Mouse (Mus musculus) C2C12 (cell line): ENCODE results near the gene Kif19a. TPM values are rescaled to one million over a fixed set of nuclear protein-coding genes. Genes with fewer than 3 reads are reported as not detected.

Experiments used
- H3K27me3 ChIP-seq: one replicate; pipeline ENCODE4 v1.6.1; 2011; ENCODE audit not compliant: control insufficient read depth, insufficient read depth, insufficient read length
- H3K36me3 ChIP-seq: one replicate; pipeline ENCODE4 v1.6.1; 2011; ENCODE audit not compliant: control insufficient read depth, insufficient read depth
- H3K4me3 ChIP-seq: one replicate; pipeline ENCODE4 v1.5.1; 2011; ENCODE audit warnings: mild to moderate bottlenecking, control low read depth; ENCODE audit not compliant: poor library complexity, insufficient read depth, severe bottlenecking
- H3K79me2 ChIP-seq: one replicate; pipeline ENCODE4 v1.6.1; 2011; ENCODE audit not compliant: control insufficient read depth, insufficient read depth
- H3K79me3 ChIP-seq: one replicate; pipeline ENCODE4 v1.6.1; 2011; ENCODE audit warnings: low read depth, control low read depth
- H3ac ChIP-seq: one replicate; pipeline ENCODE3; 2011; ENCODE audit warnings: low read depth; ENCODE audit not compliant: control insufficient read depth, insufficient read length
- CEBPB ChIP-seq: IDR thresholded peaks from one replicate; pipeline ENCODE4 v1.6.1; 2011; ENCODE audit warnings: low read depth, mild to moderate bottlenecking, control low read depth, moderate library complexity
- CTCF ChIP-seq: IDR thresholded peaks from one replicate; pipeline ENCODE4 v1.5.1; 2011; ENCODE audit not compliant: control insufficient read depth, insufficient read depth, insufficient read length
- FOSL1 ChIP-seq: IDR thresholded peaks from one replicate; pipeline ENCODE4 v1.8.0; 2011; ENCODE audit warnings: mild to moderate bottlenecking, low read length; ENCODE audit not compliant: poor library complexity, insufficient read depth, severe bottlenecking
- MAX ChIP-seq: IDR thresholded peaks from one replicate; pipeline ENCODE4 v1.6.1; 2011; ENCODE audit warnings: mild to moderate bottlenecking, control low read depth
- MYOD1 ChIP-seq: IDR thresholded peaks from one replicate; pipeline ENCODE4 v1.6.1; 2011; ENCODE audit warnings: low read depth; ENCODE audit not compliant: control insufficient read depth, insufficient read length
- MYOG ChIP-seq: IDR thresholded peaks from one replicate; pipeline ENCODE4 v1.6.1; 2011; ENCODE audit not compliant: control insufficient read depth, insufficient read length; ENCODE audit errors: extremely low read depth
- USF1 ChIP-seq: IDR thresholded peaks from one replicate; pipeline ENCODE4 v1.6.1; 2011; ENCODE audit warnings: low read depth, mild to moderate bottlenecking, control low read depth, moderate library complexity
- polyA plus RNA-seq: library from polyadenylated mRNA; unstranded; fragments of >200 nt; fragmentation: generic; extraction: Trizol; gene quantifications from one replicate; pipeline ENCODE4 v1.2.1, GENCODE M21; 2012; ENCODE audit warnings: missing spikeins

Gene Kif19a
- polyA plus RNA-seq, 1 experiment: 0.25 TPM

DNA sequence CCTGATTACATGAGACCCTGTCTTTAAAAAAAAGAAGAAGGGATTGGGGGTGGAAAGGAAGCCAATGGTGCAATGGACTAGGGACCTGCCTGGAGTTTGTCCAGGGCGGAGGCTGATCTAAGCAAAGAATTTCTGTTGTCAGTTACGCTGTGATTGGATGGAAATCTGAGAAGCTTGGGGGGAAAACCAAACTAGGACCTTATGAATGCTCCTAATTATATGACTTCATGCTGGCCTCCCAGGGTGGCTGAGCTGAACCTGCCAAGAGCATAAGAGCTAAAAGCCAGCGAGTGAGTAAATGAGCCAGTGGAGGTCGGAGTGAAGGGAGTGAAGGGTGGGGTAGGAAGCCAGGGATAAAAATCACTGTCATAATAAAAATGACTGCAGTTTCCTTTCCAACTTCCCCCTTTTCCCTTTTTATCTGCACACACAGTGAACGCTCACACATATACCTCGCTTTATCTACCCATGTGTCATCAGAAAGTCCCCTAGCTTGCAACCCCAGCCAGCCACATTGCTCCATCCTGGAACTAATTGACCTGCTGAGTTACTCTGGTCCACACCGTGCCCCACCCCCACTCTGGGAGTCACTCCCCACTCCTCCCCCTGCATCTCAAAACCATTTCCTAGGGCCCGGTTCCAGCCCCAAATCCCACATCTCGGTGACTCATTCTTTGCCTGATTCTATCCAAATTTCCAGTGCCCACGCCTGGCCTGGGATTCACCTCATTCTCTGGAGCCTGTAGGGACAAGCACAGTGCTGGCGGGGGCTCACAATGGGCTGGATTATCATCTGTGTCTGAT, 40.2 kb upstream of the Kif19a start:
- no peaks in the 10 kb centered on the region for H3K79me2 ChIP-seq
- no peaks in the 10 kb centered on the region for H3K27me3 ChIP-seq
- no peaks in the 10 kb centered on the region for H3K36me3 ChIP-seq

DNA sequence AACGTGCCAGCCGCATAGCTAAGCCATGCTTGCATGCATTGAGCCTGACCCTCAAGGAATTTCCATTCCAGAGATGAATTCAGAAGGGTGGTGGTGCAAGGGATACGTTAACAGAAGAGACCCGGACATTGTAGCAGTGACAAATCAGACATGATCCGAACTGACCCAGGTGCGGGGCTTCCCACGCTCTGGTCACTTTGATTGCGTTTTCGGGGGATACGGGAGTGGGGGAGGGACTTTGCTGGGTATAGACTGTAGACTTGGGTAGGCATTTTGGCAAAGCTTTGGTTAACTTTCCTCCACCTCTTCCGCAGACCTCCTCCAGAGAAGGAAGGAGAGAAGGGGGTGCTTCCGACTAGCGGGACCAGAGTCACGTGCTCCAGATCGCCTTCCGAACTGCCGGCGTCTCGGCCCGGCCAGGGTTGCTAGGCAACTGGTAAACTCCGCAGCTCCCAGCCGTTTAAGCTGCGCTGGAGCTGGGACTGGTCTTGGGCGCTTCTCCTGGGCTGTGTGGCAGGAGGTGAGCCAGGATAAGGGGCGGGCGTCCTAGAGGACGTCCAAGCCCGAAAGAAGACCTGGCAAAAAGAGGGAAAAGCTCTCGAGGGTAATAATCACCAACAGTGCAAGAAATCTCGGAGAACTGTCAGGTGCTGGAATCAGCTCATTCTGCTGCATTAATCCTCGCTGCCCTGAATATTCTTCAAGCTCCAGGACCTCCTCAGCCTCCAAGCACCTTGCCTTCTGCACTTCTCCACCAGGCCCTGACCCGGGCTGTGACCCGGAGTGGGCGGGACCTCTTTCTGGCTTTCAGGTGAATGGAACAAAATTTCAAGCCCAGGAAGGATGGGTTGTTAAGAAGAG, 38.0 kb upstream of the Kif19a start, which contains the start of gene Dnaic2:
Gene Dnaic2, plus strand, starts transcription at position 444 of the 861 bp plus-strand sequence.
- Histone ChIP-seq H3K79me3 (no peaks in the 10 kb centered on the region), H3K36me3 (no peaks in the 10 kb centered on the region), H3K4me3 (no peak within 1 kb of the TSS), H3K27me3 (no peaks in the 10 kb centered on the region), H3ac (no peak within 1 kb of the TSS), H3K79me2 (no peaks in the 10 kb centered on the region)
- TF ChIP-seq MYOD1 (no peak), CTCF (no peak), MAX (no peak), MYOG (no peak), USF1 (no peak), FOSL1 (no peak), CEBPB (no peak)

More for the DNA sequence above, 40.2 kb upstream of the Kif19a start:
- Histone ChIP-seq H3ac (no peak overlapping the region), H3K4me3 (no peak overlapping the region), H3K79me3 (no peaks in the 10 kb centered on the region)
- TF ChIP-seq CEBPB (peak; percentile 43), USF1 (no peak), CTCF (no peak)

DNA sequence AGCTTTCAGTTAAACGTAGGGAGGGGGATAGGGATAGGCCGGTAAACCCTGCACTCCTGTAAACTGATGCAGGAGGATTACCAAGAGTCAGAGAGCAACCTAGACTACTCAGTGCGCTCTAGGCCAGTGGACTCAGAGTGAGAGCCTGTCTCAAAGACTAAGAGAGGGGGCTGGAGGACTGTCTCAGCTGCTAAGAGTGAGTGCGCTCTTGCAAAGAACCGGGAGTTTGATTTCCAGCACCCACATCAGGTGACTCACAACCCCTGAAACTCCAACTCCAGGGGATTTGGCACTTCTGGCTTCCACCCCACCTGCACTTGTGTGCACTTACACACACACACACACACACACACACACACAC, 37.4 kb upstream of the Kif19a start:
- Histone ChIP-seq H3K4me3 (no peak overlapping the region), H3K79me3 (no peaks in the 10 kb centered on the region), H3K79me2 (no peaks in the 10 kb centered on the region), H3K27me3 (no peaks in the 10 kb centered on the region), H3K36me3 (no peaks in the 10 kb centered on the region), H3ac (no peak overlapping the region)
- TF ChIP-seq USF1: no peak
- TF ChIP-seq CEBPB: no peak
- no peak for TF ChIP-seq MYOD1
- no peak for TF ChIP-seq CTCF
- TF ChIP-seq MAX: no peak
- TF ChIP-seq MYOG: no peak
- TF ChIP-seq FOSL1: no peak

DNA sequence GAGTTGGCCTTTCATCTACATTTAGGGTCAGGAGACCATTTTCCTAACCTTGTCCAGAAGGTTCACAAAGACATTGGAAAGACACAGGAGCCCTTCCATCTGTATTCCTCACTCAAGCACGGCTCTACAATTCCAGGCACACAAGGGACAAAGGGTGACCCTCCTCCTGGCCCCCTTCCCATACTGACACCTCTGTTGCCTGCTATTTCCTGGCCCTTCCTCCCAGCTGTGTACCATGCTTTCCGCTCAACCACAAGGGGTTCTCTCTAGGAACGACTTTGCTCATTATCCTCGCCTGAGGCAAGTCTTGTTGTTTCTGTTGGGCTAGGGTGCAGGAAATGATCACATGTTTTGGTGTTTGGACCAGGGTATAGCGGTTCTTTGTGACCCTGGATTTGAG, 36.9 kb upstream of the Kif19a start:
- TF ChIP-seq MYOD1 (no peak), MAX (no peak), CTCF (no peak), USF1 (no peak), CEBPB (no peak), MYOG (no peak), FOSL1 (no peak)
- Histone ChIP-seq H3K79me3 (no peaks in the 10 kb centered on the region), H3K27me3 (no peaks in the 10 kb centered on the region), H3ac (no peak overlapping the region), H3K79me2 (no peaks in the 10 kb centered on the region), H3K4me3 (no peak overlapping the region), H3K36me3 (no peaks in the 10 kb centered on the region)

DNA sequence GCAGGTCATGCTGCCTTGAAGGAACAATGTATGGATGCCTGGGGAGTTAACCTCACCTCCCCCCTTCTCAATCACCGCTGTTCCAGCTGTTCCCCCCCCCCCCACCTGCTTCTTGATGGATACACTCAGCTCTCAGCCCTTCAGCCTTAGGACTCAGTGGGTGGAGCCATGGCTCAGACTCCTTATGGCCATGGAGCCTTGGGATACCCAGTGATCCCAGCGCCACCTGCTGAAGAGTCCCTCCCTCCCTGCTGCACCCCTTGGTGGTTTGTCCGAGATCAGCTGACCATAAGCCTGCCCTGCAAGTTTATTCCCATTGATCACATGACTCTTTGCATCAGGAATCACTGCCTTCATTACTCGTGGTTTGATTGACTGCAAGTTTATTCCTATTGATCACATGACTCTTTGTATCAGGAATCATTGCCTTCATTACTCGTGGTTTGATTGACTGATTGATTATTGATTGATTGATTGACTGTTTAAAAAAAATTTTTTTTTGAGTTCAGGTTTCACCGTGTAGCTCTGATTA, 35.3 kb upstream of the Kif19a start:
- Histone ChIP-seq H3K79me3 (no peaks in the 10 kb centered on the region), H3K27me3 (no peaks in the 10 kb centered on the region), H3ac (no peak overlapping the region), H3K36me3 (no peaks in the 10 kb centered on the region), H3K79me2 (no peaks in the 10 kb centered on the region), H3K4me3 (no peak overlapping the region)
- peak; percentile 63 for TF ChIP-seq USF1
- no peak for TF ChIP-seq CEBPB
